Mouse (Mus musculus) adrenal gland, postnatal 10 days (tissue): ENCODE results near the gene Cd320. TPM values are rescaled to one million over a fixed set of nuclear protein-coding genes. Genes with fewer than 3 reads are reported as not detected.
"Not testable (repeated sequence)": the region's sequence is repeated elsewhere in the genome, so short reads cannot be mapped to it uniquely, and the experiment has no call there.

Source experiments
- DNase-seq: peaks from one replicate; pipeline ENCODE4 v3.0.0; 2021; ENCODE audit warnings: mixed read lengths
- long read RNA-seq, 2 experiments: library from polyadenylated mRNA; stranded (forward); transcript quantifications; one replicate each; pipeline ENCODE4 v2.0.0; 2021
- total RNA-seq, 2 experiments: library from RNA; stranded (reverse); gene quantifications; 2 replicates each; pipeline ENCODE4 v1.2.3; 2021

Cd320 gene
- 10 to 100 TPM; 29.6 to 39.4 TPM for total RNA-seq
- long read RNA-seq, experiment 1, transcript Cd320-201 (5 exons, 2,209 nt) = major isoform, 71 of 73 reads
- long read RNA-seq, experiment 1, partial matches to known transcripts = 1 of 73 reads
- long read RNA-seq, experiment 1, other reads (novel, unspliced or antisense) = 0 of 73 reads
- long read RNA-seq, experiment 2, transcript Cd320-201 (5 exons, 2,209 nt) = major isoform, 37 of 40 reads
- long read RNA-seq, experiment 2, partial matches to known transcripts = 2 of 40 reads
- long read RNA-seq, experiment 2, other reads (novel, unspliced or antisense) = 0 of 40 reads

GRCm38 (mm10) chr17:33842966-33843795, at the start of gene Cd320:
Cd320 (plus strand) TSS chr17:33843091.
- peak; percentile 93 for DNase-seq

GRCm38 (mm10) chr17:33798306-33798705, 44.6 kb upstream of the Cd320 start:
- DNase-seq = no peak

GRCm38 (mm10) chr17:33799277-33799676, 43.6 kb upstream of the Cd320 start:
- DNase-seq = no peak

- no peak for DNase-seq
Observed at GRCm38 (mm10) chr17:33802221-33802620, 40.7 kb upstream of the Cd320 start.

- DNase-seq = no peak
Observed at GRCm38 (mm10) chr17:33804205-33804604, 38.7 kb upstream of the Cd320 start.

GRCm38 (mm10) chr17:33804745-33805144, 38.1 kb upstream of the Cd320 start:
- no peak for DNase-seq

- DNase-seq = peak; percentile 24
Observed at GRCm38 (mm10) chr17:33807181-33807888, 35.6 kb upstream of the Cd320 start.

- DNase-seq = peak; percentile 55
Observed at GRCm38 (mm10) chr17:33808192-33808591, 34.7 kb upstream of the Cd320 start.

GRCm38 (mm10) chr17:33810334-33811141, 32.4 kb upstream of the Cd320 start, which contains the start of gene Kank3:
Kank3 (plus strand) TSS chr17:33810519.
- peak; percentile 97 for DNase-seq

GRCm38 (mm10) chr17:33811142-33811516, 31.8 kb upstream of the Cd320 start:
- DNase-seq = peak; percentile 33

- peak; percentile 25 for DNase-seq
Observed at GRCm38 (mm10) chr17:33812475-33812874, 30.4 kb upstream of the Cd320 start.

GRCm38 (mm10) chr17:33812990-33813389, 29.9 kb upstream of the Cd320 start:
- DNase-seq = peak; percentile 51

GRCm38 (mm10) chr17:33815399-33815798, 27.5 kb upstream of the Cd320 start:
- DNase-seq = no peak

- DNase-seq = no peak
Observed at GRCm38 (mm10) chr17:33816612-33817011, 26.3 kb upstream of the Cd320 start.

- peak; percentile 94 for DNase-seq
Observed at GRCm38 (mm10) chr17:33817184-33817968, 25.5 kb upstream of the Cd320 start.

GRCm38 (mm10) chr17:33817969-33818643, 24.8 kb upstream of the Cd320 start:
- no peak for DNase-seq

- DNase-seq = no peak
Observed at GRCm38 (mm10) chr17:33822436-33822959, 20.4 kb upstream of the Cd320 start.

- DNase-seq = not testable (repeated sequence)
Observed at GRCm38 (mm10) chr17:33823171-33823570, 19.7 kb upstream of the Cd320 start.

- DNase-seq = peak; percentile 98
Observed at GRCm38 (mm10) chr17:33824084-33824996, 18.6 kb upstream of the Cd320 start, which contains the start of the genes Rps28 and Ndufa7. Rps28 (minus strand) TSS chr17:33824562. Ndufa7 (plus strand) TSS chr17:33824572.
